Mouse (Mus musculus): ENCODE results near the gene Sugct.

GRCm38 (mm10) chr13:16821785-16822184 is 873.6 kb downstream of the Sugct start:
- TF ChIP-seq TCF12 (IDR thresholded peaks at IDR 0.05; ENCODE audit: insufficient read depth, poor library complexity, severe bottlenecking): no peak
- TF ChIP-seq POLR2A (IDR thresholded peaks at IDR 0.05; ENCODE audit: insufficient read length, low read depth): no peak
- no peak for TF ChIP-seq E2F4 (IDR thresholded peaks at IDR 0.05; ENCODE audit: insufficient read depth)
- TF ChIP-seq CEBPB (IDR thresholded peaks at IDR 0.05; ENCODE audit: insufficient read depth, poor library complexity, severe bottlenecking): no peak
